Mouse (Mus musculus) heart, embryonic 15.5 days (tissue): ENCODE data around the gene Nubp1. TPM values are rescaled to one million over a fixed set of nuclear protein-coding genes. Genes with fewer than 3 reads are reported as not detected.

Source experiments
- ATAC-seq: fragments of 200-750 bp; cut with Nextera tagmentation; replicated peaks from 2 replicates; pipeline ENCODE4 v1.8.0; 2017; ENCODE audit warnings: low read depth, moderate TSS enrichment; ENCODE audit not compliant: insufficient number of reproducible peaks, insufficient read depth, low FRiP score
- H3K27ac ChIP-seq: fragments of 300-500 bp; sonication (generic); 2 replicates; pipeline ENCODE4 v1.5.1; 2015; ENCODE audit warnings: mild to moderate bottlenecking, inconsistent platforms
- H3K27me3 ChIP-seq: fragments of 300-500 bp; sonication (generic); 2 replicates; pipeline ENCODE4 v1.6.1; 2015; ENCODE audit warnings: inconsistent platforms
- H3K36me3 ChIP-seq: fragments of 300-500 bp; sonication (generic); 2 replicates; pipeline ENCODE4 v1.6.1; 2015; ENCODE audit warnings: mild to moderate bottlenecking, inconsistent platforms
- H3K4me1 ChIP-seq: fragments of 300-500 bp; sonication (generic); replicated peaks from 2 replicates; pipeline ENCODE4 v1.6.1; 2015; ENCODE audit warnings: inconsistent platforms
- H3K4me2 ChIP-seq: fragments of 300-500 bp; sonication (generic); 2 replicates; pipeline ENCODE4 v1.6.1; 2015; ENCODE audit warnings: inconsistent platforms, mild to moderate bottlenecking, moderate library complexity
- H3K4me3 ChIP-seq: fragments of 300-500 bp; sonication (generic); 2 replicates; pipeline ENCODE4 v1.5.1; 2015; ENCODE audit warnings: mild to moderate bottlenecking, inconsistent platforms
- H3K9ac ChIP-seq: fragments of 300-500 bp; sonication (generic); 2 replicates; pipeline ENCODE4 v1.6.1; 2015; ENCODE audit warnings: mild to moderate bottlenecking, inconsistent platforms
- H3K9me3 ChIP-seq: fragments of 300-500 bp; sonication (generic); replicated peaks from 2 replicates; pipeline ENCODE4 v1.6.1; 2016; ENCODE audit warnings: inconsistent platforms
- WGBS: fragments of 180-500 bp; shearing (Covaris S2); methylation state at CpG from one replicate; pipeline ENCODE4 v1.1.7; 2015; ENCODE audit warnings: mixed read lengths; 5-methylcytosine and 5-hydroxymethylcytosine counted together
- polyA plus RNA-seq: library from polyadenylated mRNA; unstranded; fragments of >200 nt; fragmentation: Nextera tagmentation; extraction: Ambion mirVana; gene quantifications from 2 replicates; pipeline ENCODE4 v1.2.1, GENCODE M21; 2015

Nubp1 gene
- 28.7 and 39.4 TPM in 2 replicates for polyA plus RNA-seq

GRCm38 (mm10) chr16:10411764-10412746 is at the start of gene Nubp1:
Gene Nubp1 (plus strand): TSS chr16:10411948.
- Histone ChIP-seq H3K4me3 (peak within 1 kb of the TSS; percentile 82), H3K4me2 (peak within 1 kb of the TSS; percentile 82), H3K9me3 (no peaks in the 10 kb centered on the region), H3K9ac (peak within 1 kb of the TSS; percentile 73), H3K27ac (peak within 1 kb of the TSS; percentile 92), H3K4me1 (peaks cover 14% of the 10 kb centered on the region), H3K27me3 (peaks cover 4% of the 10 kb centered on the region; the same call in 1 of the 2 replicates), H3K36me3 (peaks cover 24% of the 10 kb centered on the region)
- 2% methylated on average over 56 of the region's 56 CpGs for WGBS
- ATAC-seq = peak; percentile 94

DNA sequence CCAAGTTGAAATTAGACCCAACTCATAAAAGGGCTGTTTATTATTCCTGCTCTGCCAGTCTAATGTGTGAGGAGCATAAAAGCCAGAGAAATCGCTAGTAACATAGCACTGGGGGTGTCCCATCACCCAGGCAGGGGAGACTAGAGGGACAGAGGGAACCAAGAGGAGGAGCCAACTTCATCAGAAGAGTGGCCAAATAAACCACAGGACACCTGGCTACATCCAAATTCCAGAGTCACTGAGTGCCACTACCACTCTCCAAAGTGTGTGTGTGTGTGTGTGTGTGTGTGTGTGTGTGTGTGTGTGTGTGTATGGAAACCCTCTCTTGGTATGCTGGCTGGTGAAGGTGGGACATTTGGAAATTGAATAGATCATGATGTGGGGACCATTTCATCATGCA is 48.7 kb upstream of the Nubp1 start:
- ATAC-seq = no peak
- WGBS = 44% methylated on average over 1 of the region's 1 CpGs
- Histone ChIP-seq H3K9me3 (no peaks in the 10 kb centered on the region), H3K4me2 (no peak overlapping the region), H3K36me3 (no peaks in the 10 kb centered on the region), H3K9ac (no peak overlapping the region), H3K4me3 (no peak overlapping the region), H3K27me3 (no peaks in the 10 kb centered on the region), H3K27ac (no peak overlapping the region), H3K4me1 (peaks cover 9% of the 10 kb centered on the region)

DNA sequence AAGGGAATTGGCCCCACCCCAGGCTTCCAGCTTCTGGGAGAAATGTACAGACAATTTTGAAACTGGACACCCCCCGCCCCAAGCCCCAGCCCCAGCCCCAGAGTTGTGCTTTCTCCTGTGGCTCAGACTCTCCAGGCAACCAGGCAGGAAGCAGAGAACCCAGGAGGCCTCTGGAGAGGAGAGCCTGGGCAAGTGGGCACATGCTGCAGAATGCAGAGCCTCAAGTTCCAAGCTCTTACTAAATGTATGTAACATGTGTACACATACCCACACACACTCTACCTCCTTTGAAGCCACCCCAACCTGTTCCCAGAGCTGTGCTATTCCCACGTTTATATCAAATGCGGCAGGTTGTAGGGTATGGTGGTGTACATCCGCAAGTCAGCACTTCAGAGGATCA is 46.0 kb upstream of the Nubp1 start:
- no peak for ATAC-seq
- H3K4me1 ChIP-seq = peaks cover 20% of the 10 kb centered on the region
- no peaks in the 10 kb centered on the region for H3K36me3 ChIP-seq
- H3K9me3 ChIP-seq = no peaks in the 10 kb centered on the region
- 63% methylated on average over 4 of the region's 4 CpGs for WGBS
- H3K27ac ChIP-seq = peak overlapping the region; percentile 57
- no peak overlapping the region for H3K9ac ChIP-seq
- no peak overlapping the region for H3K4me3 ChIP-seq
- no peak overlapping the region for H3K4me2 ChIP-seq
- H3K27me3 ChIP-seq = no peaks in the 10 kb centered on the region

GRCm38 (mm10) chr16:10366240-10367217 is 45.2 kb upstream of the Nubp1 start:
- Histone ChIP-seq H3K27ac (peak overlapping the region; percentile 57), H3K4me1 (peaks cover 20% of the 10 kb centered on the region), H3K9ac (peak overlapping the region; percentile 15; the same call in 1 of the 2 replicates), H3K4me3 (no peak overlapping the region), H3K4me2 (no peak overlapping the region), H3K9me3 (no peaks in the 10 kb centered on the region), H3K36me3 (no peaks in the 10 kb centered on the region), H3K27me3 (no peaks in the 10 kb centered on the region)
- ATAC-seq = peak; percentile 54
- 62% methylated on average over 14 of the region's 14 CpGs for WGBS

GRCm38 (mm10) chr16:10369468-10369934 is 42.2 kb upstream of the Nubp1 start:
- 51% methylated on average over 3 of the region's 3 CpGs for WGBS
- H3K4me2 ChIP-seq = no peak overlapping the region
- no peaks in the 10 kb centered on the region for H3K27me3 ChIP-seq
- H3K9me3 ChIP-seq = no peaks in the 10 kb centered on the region
- peak overlapping the region; percentile 19; the same call in 1 of the 2 replicates for H3K27ac ChIP-seq
- H3K9ac ChIP-seq = no peak overlapping the region
- peaks cover 23% of the 10 kb centered on the region for H3K4me1 ChIP-seq
- ATAC-seq = no peak
- no peaks in the 10 kb centered on the region for H3K36me3 ChIP-seq
- H3K4me3 ChIP-seq = no peak overlapping the region

DNA sequence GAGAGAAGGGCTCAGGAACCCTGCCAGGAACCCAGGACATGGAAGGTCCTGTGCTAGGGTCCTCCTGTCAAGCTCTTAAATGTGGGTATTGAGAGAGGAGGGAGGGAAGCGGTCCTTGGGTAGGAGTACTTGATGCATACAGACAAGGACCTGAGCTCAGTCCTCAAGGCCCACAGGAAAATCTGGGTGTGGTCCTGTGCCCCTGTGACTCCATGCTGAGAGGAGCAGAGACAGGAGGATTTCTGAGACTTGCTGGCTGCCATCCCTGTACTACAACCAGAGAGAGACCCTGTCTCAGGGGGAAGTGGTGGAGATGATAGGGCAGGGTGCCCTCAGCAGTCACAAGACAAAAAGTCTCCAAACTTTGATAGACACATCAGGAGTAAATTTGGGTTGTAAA is 41.8 kb upstream of the Nubp1 start:
- Histone ChIP-seq H3K9ac (no peak overlapping the region), H3K4me2 (no peak overlapping the region), H3K4me1 (peaks cover 26% of the 10 kb centered on the region), H3K4me3 (no peak overlapping the region), H3K27me3 (no peaks in the 10 kb centered on the region), H3K9me3 (no peaks in the 10 kb centered on the region), H3K27ac (no peak overlapping the region), H3K36me3 (no peaks in the 10 kb centered on the region)
- 78% methylated on average over 1 of the region's 1 CpGs for WGBS
- ATAC-seq = no peak

- H3K9me3 ChIP-seq = no peaks in the 10 kb centered on the region
- H3K4me3 ChIP-seq = no peak overlapping the region
- no peak overlapping the region for H3K4me2 ChIP-seq
- peaks cover 22% of the 10 kb centered on the region for H3K4me1 ChIP-seq
- no peaks in the 10 kb centered on the region for H3K36me3 ChIP-seq
- no peak for ATAC-seq
- no peak overlapping the region for H3K9ac ChIP-seq
- H3K27me3 ChIP-seq = no peaks in the 10 kb centered on the region
- no peak overlapping the region for H3K27ac ChIP-seq
- WGBS = 66% methylated on average over 4 of the region's 4 CpGs
Observed at GRCm38 (mm10) chr16:10372372-10372771, 39.4 kb upstream of the Nubp1 start.

- ATAC-seq = peak; percentile 61
- H3K27ac ChIP-seq = no peak overlapping the region
Observed at GRCm38 (mm10) chr16:10374254-10375011, 37.3 kb upstream of the Nubp1 start.

GRCm38 (mm10) chr16:10377286-10377685 is 34.5 kb upstream of the Nubp1 start:
- Histone ChIP-seq H3K9me3 (no peaks in the 10 kb centered on the region), H3K27ac (no peak overlapping the region), H3K27me3 (no peaks in the 10 kb centered on the region), H3K36me3 (no peaks in the 10 kb centered on the region), H3K9ac (no peak overlapping the region), H3K4me3 (no peak overlapping the region), H3K4me2 (no peak overlapping the region), H3K4me1 (peaks cover 9% of the 10 kb centered on the region)
- WGBS = 24% methylated on average over 1 of the region's 1 CpGs
- no peak for ATAC-seq

More at GRCm38 (mm10) chr16:10374254-10375011, 37.3 kb upstream of the Nubp1 start:
- Histone ChIP-seq H3K36me3 (no peaks in the 10 kb centered on the region), H3K9ac (0 out of 2 replicates have a peak overlapping the region, but pooled peaks have one; percentile 38), H3K4me2 (peak overlapping the region; percentile 56), H3K4me1 (peaks cover 18% of the 10 kb centered on the region), H3K27me3 (no peaks in the 10 kb centered on the region), H3K4me3 (peak overlapping the region; percentile 25; the same call in 1 of the 2 replicates), H3K9me3 (no peaks in the 10 kb centered on the region)
- 24% methylated on average over 13 of the region's 13 CpGs for WGBS

- Histone ChIP-seq H3K9ac (no peak overlapping the region), H3K27me3 (no peaks in the 10 kb centered on the region), H3K4me1 (peaks cover 11% of the 10 kb centered on the region), H3K4me2 (no peak overlapping the region), H3K9me3 (no peaks in the 10 kb centered on the region), H3K27ac (no peak overlapping the region), H3K36me3 (no peaks in the 10 kb centered on the region), H3K4me3 (no peak overlapping the region)
- ATAC-seq = no peak
- WGBS = 36% methylated on average over 2 of the region's 2 CpGs
Observed at GRCm38 (mm10) chr16:10379531-10379930, 32.2 kb upstream of the Nubp1 start.
